Mouse (Mus musculus) G1E-ER4 (cell line): Measurements from ENCODE around the gene 4933406M09Rik. TPM values are rescaled to one million over a fixed set of nuclear protein-coding genes. Genes with fewer than 3 reads are reported as not detected.

Experiments used
- GATA1 ChIP-seq: IDR thresholded peaks from one replicate; pipeline ENCODE4 v1.8.0; 2012; ENCODE audit warnings: low read length, inconsistent platforms
- polyA plus RNA-seq: library from polyadenylated mRNA; stranded (reverse); fragments of >175 nt; gene quantifications from 2 replicates; pipeline ENCODE4 v1.2.3, GENCODE M21; 2012

The 4933406M09Rik gene
- polyA plus RNA-seq, 1 experiment = not detected

DNA sequence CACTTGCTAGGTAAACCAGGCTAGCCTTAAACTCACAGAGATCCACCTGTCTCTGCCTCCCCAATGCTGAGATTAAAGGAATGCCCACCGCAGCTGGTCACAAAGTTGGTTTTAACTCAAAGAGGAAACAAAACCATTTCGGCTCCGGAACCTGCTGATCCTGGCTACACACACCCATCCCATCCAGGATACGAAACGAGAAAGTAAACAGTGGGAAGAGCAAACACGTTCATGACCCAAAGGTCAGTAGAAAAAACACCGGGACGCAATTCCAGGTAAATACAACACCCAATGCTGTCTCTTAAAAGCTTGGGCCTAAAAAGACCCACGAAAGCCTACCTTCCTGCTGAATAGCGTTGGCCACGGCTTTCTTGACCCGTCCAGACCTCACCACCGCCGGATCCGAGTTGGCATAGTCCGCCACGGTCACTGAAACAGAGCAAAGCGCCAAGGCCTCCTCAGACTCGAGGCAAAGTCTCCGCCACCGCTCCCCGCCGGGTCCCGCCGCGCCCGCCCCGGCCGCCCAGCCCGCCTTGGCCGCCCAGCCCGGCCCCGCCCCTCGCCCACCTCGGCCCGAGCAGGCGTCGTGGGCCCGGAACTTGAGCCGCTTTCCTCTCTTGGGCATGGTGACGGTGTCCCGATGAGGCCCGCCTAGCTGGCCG, 24.4 kb upstream of the 4933406M09Rik start:
- no peak for TF ChIP-seq GATA1

DNA sequence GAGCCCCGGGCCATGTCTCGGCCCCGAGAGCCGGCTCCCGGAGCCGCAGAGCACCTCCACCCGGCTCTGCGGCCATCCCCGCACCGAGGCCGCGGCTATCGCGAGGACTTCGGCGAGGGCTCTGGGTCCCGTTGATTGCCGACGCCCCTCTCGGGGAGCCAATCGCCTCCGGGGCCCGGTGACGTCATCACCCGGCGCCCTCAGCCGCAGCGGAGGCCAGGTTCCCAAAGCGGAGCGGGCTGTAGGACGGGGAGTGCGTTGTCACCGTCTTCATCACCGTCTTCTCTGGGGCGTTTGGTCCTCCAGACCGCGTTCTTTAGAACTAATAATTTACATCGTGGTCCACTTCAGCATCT, 23.9 kb upstream of the 4933406M09Rik start, which contains the start of gene Tmem183a:
Gene Tmem183a (minus strand): TSS at position 123 of the 356 bp plus-strand sequence.
- TF ChIP-seq GATA1 = no peak

DNA sequence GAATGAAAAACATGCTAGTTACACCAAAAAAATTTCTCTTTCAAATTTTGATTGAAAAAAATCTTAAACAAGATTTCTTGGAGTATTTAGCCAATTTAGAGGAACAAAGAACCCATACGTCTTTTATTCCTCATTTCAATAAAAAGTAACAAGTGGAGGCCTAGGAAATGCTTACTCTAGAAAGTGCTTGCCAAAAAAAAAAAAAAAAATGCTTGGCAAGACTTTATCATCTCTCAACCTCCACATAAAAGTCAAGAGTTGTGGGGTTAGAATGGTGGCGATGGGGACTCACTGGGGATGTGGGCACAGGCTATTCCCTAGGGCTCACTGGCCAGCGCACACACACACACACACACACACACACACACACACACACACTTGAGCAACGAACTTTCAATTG, 22.5 kb upstream of the 4933406M09Rik start:
- no peak for TF ChIP-seq GATA1

DNA sequence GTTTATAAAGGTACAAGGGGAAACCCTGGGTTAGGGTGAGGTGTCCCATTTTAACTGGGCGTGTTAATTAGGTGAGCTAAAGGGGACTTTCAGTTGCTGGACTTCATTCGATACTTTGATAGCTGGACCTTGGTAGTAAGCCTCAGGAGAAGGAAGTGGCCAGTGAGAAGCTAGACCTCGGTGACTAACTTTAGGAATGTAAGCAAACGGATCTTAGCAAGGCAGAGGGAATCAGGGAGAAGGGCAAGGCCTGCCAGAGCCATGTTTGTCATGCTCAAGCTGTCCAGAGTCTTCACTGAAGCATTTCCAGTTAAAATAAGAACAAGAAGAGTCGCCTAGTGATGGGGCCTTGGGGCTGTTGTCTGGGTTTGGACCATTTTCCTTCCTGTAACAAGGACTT, 20.2 kb upstream of the 4933406M09Rik start:
- no peak for TF ChIP-seq GATA1

DNA sequence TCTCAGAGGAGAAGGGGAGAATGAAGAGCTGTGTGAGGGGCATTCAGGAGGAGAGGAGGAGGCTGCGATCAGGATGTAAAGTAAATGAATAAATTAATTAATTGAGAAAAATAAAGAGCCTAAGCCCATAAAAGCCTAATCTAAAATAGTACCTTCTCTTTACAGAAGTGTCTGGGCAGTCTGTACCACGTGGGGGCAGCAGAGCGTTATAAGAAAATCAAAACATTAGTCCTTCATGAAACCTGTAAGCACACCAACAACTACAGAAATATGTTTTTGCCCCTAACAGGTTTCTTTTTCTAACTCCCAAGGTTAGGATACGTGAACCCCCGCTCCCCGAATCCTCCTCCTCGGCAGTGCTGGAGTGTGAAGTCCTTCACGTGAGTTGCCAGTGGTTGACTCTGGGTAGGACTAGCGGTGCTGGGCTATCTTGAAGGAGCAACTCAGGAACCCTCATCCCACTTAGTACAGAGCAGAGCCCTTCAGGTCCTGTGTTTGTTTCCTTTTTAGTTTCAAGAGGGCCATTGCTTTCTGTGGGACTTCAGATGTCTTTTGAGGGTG, 16.9 kb upstream of the 4933406M09Rik start:
- no peak for TF ChIP-seq GATA1

DNA sequence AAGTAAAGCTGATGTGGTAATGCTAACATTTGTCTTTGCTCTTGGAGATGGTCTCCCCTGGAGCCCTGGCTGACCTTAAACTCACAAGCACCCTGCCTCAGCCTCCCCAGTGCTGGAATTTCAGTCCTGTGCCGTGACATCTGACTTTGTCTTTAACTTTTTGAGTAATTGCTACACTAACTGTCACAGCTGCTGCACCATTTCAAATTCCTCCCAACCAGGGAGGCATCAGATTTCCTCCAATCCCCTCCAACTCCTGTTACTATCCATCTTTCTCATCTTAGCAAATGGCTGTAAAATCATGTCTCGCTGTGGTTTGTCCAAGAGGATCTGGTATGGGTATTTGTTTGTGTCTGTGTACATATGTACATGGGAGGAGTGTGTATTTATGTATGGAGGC, 11.6 kb upstream of the 4933406M09Rik start:
- no peak for TF ChIP-seq GATA1

DNA sequence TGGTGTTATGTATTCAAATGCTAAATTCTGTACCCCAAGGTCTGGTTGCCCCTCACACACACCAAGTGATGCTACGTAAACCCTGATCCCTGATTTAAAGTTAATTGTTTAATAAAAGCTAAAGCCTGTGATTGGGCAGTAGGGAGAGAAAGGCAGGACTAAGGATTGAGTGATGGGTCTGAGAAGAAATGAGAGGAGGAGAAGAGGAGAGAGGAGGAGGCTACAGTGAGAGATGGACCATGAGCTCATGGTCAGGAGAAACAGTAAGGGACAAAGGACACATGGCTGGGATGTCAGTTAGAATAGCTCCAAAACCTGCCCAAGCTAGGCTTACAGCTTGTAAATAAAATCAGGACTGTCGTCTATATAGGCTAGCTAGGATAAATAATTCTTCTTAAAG, 4.7 kb upstream of the 4933406M09Rik start:
- no peak for TF ChIP-seq GATA1

DNA sequence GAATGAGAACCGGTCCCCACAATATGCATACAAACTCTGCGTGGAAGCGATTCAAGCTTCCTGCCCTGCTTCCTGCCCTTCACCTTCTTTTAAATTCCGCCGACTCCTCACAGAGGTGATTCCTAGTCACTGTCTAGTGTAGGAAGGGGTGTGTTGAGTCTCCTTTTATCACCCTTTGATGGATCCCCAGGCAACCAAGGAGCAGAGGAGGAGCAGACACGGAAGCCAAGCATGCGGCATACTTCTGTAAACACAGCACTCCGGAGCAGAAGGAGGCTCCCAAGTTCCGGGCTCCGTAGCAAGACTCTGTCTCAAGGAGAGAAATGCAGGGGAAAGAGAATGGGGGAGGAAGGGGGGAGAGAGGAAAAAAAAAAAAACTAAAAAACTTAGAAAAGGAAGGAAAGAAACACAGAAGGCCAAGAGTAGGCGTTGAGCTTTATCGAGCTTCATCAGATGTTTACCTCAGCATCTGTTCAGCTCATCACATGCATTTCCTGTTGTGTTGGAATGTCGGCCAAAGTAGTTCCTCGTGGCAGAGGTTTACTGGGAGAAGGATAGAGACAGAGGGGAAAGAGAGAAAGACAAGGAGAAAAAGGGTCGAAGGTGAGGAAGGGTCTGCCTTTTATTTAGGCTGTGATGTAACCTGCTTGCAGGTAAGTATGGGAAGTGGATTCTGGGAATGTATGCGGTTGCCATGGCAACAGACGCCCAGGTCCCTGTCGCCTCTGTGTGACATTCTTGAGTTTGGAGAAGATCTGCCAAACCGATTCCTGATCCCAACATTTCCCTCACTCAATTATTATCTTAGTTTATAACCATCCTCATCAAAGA, 3.7 kb upstream of the 4933406M09Rik start:
- no peak for TF ChIP-seq GATA1

DNA sequence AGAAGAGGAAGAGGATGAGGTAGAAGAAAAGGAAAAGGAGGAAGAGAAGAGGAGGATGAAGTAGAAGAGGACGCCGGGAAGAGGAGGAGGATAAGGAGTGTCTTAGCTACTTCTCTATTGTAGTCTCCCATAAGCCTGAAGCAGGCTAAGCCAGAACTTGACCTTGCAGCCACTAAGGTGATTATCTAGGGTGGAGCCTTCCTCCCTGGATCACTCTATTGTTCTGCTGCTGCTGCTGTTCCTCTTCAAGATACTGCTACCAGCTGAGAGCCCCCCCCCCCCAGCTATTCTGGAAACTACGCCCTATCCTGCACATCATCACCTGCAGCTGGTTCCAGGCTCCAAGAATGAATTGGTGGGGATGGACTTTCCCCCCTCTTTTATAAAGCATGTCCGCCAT, 1.2 kb upstream of the 4933406M09Rik start:
- no peak for TF ChIP-seq GATA1

DNA sequence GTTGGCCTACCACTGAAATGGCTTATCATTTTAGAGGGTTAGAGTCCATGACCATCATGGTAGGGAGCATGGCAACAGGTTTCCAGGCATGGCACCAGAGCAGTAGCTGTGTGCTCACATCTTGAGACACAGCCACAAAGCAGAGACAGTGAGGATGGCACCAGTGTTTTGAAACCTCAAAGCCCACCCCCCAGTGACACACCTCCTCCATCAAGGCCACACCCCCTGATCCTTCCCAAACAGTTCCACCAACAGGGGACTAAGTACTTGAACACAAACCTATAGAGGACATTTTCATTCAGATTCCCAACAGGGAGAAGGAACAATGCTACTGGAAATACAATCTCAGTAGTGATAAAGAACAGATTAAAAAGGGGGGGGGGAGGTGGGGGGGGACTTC, 564 bp upstream of the 4933406M09Rik start:
- no peak for TF ChIP-seq GATA1

DNA sequence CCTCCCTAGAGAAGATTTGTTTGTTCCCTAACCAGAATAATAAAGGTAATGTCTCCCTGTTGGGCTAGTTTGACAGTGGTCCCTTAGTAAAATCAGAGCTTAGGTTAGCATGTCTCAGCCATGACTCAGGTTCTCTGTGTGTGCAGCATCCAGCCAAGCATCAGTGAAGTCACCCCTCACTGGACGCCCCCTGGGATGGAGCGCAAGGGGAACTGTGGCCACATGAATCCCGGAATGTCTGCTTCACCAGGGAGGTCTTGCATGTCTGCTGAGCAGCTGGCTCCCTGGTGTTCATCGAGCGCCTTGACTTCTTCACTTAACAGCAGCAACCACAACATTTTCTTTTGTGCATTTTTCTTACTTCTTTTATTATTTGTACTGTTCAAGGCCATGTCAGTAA, 8.1 kb downstream of the 4933406M09Rik start:
- TF ChIP-seq GATA1 = no peak

DNA sequence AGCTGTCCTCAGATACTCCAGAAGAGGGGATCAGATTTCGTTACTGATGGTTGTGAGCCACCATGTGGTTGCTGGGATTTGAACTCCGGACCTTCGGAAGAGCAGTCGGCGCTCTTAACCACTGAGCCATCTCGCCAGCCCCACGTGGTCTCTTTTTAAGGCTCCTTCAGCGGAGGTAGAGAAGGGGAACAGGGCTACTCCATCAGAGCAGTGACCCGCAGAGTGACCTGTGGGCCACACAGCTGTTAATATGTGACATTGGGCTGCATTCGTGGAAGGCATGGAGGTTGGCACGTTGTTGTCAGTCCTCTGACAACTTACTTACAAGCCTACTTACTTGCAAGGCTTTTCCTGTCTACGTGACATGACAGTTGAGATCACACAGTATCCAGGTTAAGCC, 12.5 kb downstream of the 4933406M09Rik start:
- no peak for TF ChIP-seq GATA1

DNA sequence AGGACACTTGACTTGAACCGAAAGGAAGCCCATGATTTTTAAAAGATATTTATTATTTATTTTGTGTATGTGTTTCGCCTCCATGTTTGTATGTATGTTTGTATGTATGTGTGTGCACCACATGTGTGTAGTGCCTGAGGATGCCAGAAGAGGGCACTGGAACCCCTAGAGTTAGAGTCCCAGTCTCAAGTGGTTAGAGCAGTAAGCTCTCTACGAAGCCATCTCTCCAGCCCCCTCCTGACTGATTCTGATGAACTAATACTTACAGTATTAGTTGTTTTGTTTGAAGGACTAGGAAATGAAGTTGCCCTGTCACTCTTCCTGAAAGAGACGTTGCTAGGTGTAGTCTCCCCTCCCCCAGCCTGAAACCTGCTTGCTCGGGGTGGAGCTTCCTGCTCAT, 14.0 kb downstream of the 4933406M09Rik start:
- TF ChIP-seq GATA1 = no peak

DNA sequence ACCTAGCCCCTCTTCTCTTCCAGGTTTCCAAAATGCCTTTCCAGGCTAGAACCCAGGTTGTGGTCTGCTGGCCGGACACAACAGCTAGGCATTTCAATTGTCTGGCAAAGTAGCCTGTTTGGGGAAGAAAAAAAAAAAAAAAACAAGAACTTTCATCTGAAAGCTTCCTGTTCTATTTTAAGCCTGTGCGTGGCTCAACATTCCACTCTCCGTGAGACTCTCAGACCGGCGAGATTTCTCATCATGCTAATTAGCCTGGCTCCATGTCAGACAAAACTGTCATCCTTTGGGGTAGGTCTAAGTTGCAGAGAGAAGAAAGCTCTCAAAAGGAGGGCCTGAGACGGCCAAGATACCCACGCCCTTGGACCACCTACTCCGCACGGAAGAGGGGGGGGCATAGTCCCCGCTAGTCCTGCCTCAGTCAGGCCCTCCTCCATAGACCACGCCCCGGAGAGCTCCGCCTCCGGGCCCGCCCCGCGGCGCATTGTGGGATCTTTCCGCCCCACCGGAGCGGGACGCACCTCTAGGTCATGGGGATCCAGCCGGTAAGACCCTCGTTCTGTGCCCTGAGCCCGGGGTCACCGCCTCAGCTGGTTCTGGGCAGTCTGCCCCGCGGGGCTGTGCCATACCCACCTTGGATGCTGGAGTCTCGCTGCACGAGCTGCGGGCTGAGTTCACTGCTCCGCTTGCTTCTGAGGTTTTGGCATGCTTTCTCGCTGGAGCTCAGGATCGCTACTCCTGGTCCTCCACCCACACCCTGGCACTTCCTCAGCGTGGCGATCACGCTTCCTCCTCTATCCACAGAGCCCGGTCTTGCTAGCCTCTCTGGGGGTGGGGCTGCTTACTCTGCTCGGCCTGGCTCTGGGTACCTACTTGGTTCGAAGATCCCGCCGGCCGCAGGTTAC, 20.0 kb downstream of the 4933406M09Rik start, which contains the start of gene Cyb5r1:
Gene Cyb5r1 (plus strand): TSS at position 51 of the 905 bp plus-strand sequence.
- no peak for TF ChIP-seq GATA1

DNA sequence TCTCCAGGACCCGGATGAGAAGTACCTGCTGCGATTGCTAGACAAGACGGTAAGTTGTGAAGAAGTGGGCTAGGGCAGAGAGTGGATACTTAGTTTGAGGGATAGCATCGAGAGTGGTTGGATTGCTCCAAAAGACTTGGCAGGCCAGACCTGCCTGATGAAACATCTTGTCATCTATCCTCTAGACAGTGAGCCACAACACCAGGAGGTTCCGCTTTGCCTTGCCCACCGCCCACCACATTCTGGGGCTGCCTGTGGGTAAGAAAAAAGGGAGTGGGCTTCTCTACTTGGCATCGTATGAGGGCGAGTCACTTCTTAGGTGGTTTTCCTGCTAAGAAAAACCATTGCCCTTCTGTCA, 20.7 kb downstream of the 4933406M09Rik start:
- TF ChIP-seq GATA1 = no peak

DNA sequence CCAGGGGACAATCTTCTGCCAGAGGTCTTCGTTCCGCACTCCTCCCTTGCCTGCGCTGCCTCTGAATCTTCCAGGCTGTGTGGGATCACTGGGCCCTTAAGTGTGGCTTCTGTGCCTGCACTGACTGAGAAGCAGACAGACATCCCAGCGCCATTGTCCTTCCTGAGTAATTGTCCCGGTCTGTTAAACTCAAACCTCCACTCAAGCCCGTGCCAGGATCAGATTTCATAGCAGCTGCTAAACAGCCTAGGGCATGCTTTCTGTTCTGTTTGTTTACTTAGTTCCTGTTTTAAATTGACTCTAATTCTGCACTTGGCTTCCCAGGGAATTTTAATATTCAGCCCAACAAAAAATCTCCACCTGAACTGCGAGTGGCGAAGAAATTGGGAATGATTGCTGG, 22.3 kb downstream of the 4933406M09Rik start:
- TF ChIP-seq GATA1 = no peak
